25 mouse cellular contexts compared by ENCODE assay signal in genomic region chr1:12572770-12573169, GRCm38 (mm10).
"Had no signal": no experiment of that assay in that cellular context is flagged by ENCODE, and none has a peak within 500 bp of the region (broad histone marks: within the 10 kb centered on the region; RNA-seq: fewer than 3 reads in every experiment).

No protein-coding gene starts in this region.

- H3K27me3 ChIP-seq: heart, embryonic 13.5 days; heart, embryonic 15.5 days; hindbrain, embryonic 13.5 days; hindbrain, embryonic 15.5 days; kidney, embryonic 15.5 days; limb, embryonic 13.5 days; limb, embryonic 15.5 days; liver, embryonic 12.5 days had no signal

- H3K4me2 ChIP-seq: heart, embryonic 13.5 days; heart, embryonic 15.5 days; hindbrain, embryonic 13.5 days; hindbrain, embryonic 15.5 days; kidney, embryonic 15.5 days; limb, embryonic 13.5 days; limb, embryonic 15.5 days; liver, embryonic 12.5 days had no signal

- DNase-seq: gastrocnemius, postnatal 10 days; gastrocnemius, postnatal 25 days; heart, adult 18-20 months; heart, postnatal 14 days; heart, postnatal 36 days; kidney, adult 11 months; kidney, adult 2 months; kidney, adult 9 months; kidney, postnatal 14 days; kidney, postnatal 36 days; layer of hippocampus, adult 9-11 months; layer of hippocampus, postnatal 36 days; left cerebral cortex, postnatal 4 days had no signal

- H3K4me1 ChIP-seq: heart, embryonic 13.5 days; heart, embryonic 15.5 days; liver, embryonic 12.5 days had no signal

- H3K36me3 ChIP-seq: heart, embryonic 10.5 days; heart, embryonic 13.5 days; heart, embryonic 15.5 days; hindbrain, embryonic 13.5 days; hindbrain, embryonic 15.5 days; kidney, embryonic 15.5 days; limb, embryonic 13.5 days; limb, embryonic 15.5 days; liver, embryonic 12.5 days had no signal

- ATAC-seq: intestine, embryonic 16.5 days; liver, embryonic 12.5 days had no signal

- H3K27ac ChIP-seq: heart, embryonic 10.5 days; heart, embryonic 13.5 days; heart, embryonic 15.5 days; hindbrain, embryonic 13.5 days; hindbrain, embryonic 15.5 days; hindbrain, postnatal 0 days; kidney, embryonic 15.5 days; kidney, postnatal 0 days; limb, embryonic 13.5 days; limb, embryonic 15.5 days; liver, embryonic 12.5 days had no signal

- H3K9me3 ChIP-seq: heart, embryonic 10.5 days; heart, embryonic 13.5 days; heart, embryonic 15.5 days; hindbrain, embryonic 13.5 days; hindbrain, embryonic 15.5 days; kidney, embryonic 15.5 days; limb, embryonic 15.5 days; liver, embryonic 12.5 days had no signal

- H3K4me3 ChIP-seq: heart, embryonic 10.5 days; heart, embryonic 13.5 days; heart, embryonic 15.5 days; hindbrain, embryonic 13.5 days; hindbrain, embryonic 15.5 days; kidney, embryonic 15.5 days; limb, embryonic 13.5 days; limb, embryonic 15.5 days; liver, embryonic 12.5 days had no signal

- H3K9ac ChIP-seq: heart, embryonic 13.5 days; heart, embryonic 15.5 days; hindbrain, embryonic 13.5 days; hindbrain, embryonic 15.5 days; kidney, embryonic 15.5 days; limb, embryonic 13.5 days; limb, embryonic 15.5 days; liver, embryonic 12.5 days had no signal
